Mouse (Mus musculus) right cerebral cortex, adult 2 months (tissue): ENCODE data around the gene Nupr1.

Experiments
- DNase-seq, 2 experiments: peaks; one replicate each; pipeline ENCODE4 v3.0.0; 2021 to 2022; ENCODE audit warnings: low spot score in 2 of 2

Gene Nupr1

GRCm38 (mm10) chr7:126630824-126631518 lies at the start of gene Nupr1:
TSS of gene Nupr1 (minus strand) at chr7:126630861.
- DNase-seq = no peak

GRCm38 (mm10) chr7:126679683-126680082 lies 49.0 kb upstream of the Nupr1 start:
- no peak for DNase-seq

DNA sequence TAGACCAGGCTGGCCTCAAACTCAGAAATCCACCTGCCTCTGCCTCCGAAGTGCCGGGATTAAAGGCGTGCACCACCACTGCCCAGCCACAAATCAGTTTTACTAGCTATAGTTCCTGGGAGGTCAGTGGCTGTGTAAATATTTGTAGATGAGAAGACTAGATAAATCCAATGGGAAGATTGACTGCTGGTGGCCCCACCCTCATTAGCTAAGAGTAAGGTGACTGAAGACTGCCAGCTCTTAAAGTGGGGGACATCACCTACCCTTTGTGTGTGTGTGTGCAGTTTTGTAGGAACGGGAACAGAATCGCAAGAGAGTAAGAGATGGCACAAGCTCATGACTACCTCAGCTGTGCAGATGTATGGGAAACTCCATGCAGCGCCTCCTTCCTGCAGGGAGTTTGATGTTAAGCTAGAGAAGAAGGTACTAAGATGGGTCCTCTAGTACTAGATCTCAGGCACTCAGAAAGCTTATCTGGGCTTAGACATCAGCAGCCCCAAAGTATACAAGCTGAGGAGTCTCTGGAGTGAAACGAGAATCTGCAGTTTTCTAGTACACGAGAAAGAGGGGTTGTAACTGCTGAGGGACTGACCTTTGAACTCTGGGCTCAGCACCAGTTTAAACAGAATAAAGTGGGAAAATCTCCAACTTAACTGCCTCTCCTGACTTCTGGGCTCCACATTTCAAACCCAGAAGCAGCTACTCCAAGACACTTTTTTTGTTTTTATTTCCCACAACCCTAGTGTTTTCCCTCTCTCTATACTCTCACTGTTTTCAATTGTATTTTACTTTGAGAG lies 48.1 kb upstream of the Nupr1 start:
- no peak for DNase-seq

DNA sequence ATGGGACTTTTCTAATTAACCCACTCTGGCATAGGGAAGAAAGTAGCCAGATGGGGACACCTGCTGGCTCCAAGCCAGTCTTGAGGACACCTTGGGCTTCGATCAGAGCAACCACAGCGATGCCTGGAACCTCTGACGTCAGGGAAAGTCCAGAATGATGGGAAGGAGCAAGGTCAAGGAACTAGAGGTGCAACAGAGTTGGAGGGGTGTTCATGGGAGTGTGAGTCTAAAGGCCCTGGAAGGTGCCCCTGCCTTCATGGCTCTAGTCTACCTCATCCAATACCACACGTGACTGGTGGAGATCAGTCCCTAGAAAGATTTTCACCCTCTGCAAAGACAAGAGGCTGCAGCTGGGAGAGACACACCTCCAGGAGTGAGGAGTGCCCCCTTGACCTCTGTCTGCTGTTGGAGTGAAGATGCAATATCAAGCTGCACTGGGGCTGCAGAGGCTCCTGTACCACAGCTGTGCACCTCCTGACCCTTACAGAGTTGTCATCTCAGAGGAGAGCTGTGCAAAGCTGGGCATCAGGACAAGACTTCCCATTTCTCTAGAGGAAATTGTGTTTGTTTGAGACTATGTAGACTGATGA lies 46.1 kb upstream of the Nupr1 start:
- DNase-seq = no peak

DNA sequence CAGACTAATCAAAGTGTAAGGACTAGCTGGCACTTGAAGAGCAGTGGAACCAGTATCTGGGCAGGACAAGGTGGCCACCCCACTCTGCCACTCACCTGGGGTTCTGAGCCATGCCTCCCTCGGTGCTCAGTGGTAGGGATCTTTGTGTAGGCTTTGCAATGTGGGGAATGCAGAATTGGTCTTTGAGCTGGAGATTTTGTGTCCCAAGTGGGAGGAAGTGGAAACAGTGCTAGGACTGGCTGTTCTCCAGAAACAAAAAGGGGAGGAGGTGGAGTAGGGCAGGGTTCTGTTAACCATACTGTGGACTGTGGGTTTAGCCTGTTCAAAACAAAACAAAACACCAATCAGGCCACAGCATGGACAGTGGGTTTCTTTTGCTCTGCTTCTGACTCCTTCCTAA lies 45.5 kb upstream of the Nupr1 start, which contains the start of gene Sult1a1:
Sult1a1 (minus strand) TSS at position 226 of the 400 bp plus-strand sequence.
- peak in 1 of 2 experiments; percentile 31 for DNase-seq

DNA sequence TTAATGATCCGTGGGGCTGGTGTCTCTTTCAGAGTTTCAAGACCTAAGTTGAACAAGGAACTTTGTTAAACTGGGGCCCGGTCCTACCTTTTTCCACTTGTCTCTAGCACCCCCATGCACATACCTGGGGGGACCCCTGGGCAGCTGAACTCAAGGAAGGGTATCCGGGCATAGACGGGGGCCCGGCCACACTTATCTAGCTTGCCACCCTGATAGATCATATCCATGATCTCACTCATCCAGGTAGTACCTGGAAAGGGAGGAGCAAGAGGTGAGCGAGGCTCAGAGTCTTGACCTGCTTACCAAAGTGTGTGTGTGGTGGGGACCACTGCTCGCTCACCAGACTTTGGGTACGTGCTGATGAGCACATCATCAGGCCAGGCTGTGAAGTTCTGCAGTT lies 44.4 kb upstream of the Nupr1 start:
- DNase-seq = no peak

DNA sequence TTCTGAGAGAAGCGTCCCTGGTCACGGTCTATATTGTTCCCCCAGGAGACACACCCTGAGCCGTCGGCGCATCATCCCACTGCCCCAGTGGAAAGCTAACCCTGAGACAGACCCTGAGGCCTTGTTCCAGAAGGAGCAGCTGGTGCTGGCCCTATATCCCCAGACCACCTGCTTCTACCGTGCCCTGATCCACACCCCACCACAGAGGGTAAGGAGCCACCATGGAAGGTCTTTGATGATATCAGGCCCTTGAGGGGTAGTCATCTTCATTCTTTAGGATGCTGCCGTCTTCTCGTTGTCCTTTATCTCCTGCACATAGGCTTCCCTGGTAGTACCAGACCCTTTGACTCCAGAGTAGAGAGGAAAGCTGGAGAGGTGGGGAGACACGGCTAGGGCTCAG lies 41.5 kb upstream of the Nupr1 start:
- no peak for DNase-seq

GRCm38 (mm10) chr7:126670152-126670551 lies 39.5 kb upstream of the Nupr1 start:
- DNase-seq = no peak

DNA sequence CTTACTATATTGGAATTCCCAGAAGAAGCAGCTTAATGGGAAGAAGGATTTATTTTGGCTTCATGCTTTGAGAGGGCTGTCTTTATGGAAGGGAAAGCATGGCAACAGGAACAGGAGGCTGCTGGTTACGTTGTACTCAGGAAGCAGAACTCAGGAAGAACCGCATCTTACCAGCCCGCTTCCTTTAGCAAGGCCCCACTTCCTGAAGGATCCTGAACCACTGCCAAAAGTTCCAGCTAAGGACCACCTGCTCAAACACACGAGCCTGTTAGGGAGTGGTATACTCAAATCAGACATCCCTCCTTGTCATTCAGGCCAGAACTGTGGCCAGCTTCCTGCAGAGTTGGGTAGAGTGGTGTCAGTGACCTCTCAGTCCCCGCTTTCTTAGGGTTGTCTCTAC lies 37.8 kb upstream of the Nupr1 start:
- DNase-seq = no peak

DNA sequence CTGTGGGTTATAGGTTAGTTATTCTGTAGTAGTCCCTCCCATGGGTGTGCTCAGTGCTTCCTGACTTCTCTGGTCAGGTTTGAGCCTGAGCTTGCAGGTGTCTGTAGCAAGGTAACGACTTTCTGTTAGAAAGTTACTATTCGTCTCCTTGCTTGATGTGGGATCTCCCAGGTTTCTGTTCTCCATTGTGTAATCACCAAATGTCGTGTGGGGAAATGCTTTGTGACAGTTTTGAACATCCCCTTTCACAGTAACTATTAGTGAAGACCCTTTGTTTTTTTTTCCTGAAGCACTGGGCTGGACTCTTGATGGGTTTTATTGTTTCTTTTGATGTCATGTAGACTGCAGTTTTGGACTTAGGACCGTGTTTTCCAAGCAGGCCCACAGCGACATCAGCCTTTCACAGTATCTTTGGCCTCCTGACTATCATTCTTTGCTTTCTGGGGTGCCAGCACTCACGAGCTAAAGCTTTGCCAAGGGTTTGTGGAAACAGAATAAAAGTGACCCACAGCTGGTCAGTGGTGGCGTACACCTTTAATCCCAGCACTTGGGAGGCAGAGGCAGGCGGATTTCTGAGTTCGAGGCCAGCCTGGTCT lies 36.9 kb upstream of the Nupr1 start:
- no peak for DNase-seq

- no peak for DNase-seq
Measured at GRCm38 (mm10) chr7:126665269-126665668, 34.6 kb upstream of the Nupr1 start.

GRCm38 (mm10) chr7:126663646-126664045 lies 33.0 kb upstream of the Nupr1 start:
- no peak for DNase-seq

DNA sequence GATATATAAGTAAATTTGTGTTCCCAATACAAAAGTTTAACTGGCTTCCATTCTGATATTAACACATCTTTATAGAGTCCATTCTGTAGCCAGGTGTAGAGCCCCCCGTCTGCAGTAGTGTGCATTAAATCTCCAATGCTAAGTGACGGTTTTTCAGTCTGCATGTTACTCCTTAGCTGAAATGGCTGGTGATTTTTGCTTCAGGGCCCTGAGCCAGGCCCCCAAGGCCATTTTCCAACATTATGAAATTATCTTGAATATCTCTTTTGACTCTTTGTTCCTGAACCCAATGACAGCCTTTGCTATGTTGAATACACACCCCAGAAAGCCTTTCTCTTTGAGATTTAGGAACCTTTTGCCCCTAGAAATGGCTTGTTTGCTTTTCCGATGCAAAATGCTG lies 29.1 kb upstream of the Nupr1 start:
- DNase-seq = no peak

GRCm38 (mm10) chr7:126657522-126657921 lies 26.9 kb upstream of the Nupr1 start:
- no peak for DNase-seq

DNA sequence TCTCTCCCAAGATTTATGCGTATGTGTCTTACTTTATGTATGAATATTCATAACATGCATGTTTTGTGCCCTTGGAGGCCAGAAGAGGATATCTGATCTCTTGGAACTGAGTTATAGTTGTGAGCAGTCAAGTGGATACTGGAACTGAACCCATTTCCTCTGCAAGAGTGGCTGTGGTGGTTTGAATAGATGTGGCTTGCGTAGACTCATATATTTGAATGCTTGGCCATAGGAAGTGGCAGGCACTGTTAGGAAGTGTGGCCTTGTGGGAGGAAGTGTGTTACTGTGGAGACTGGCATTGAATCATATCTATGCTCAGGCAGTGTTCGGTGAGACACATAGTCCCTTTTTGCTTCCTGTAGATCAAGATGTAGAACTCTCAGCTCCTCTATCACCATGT lies 25.0 kb upstream of the Nupr1 start:
- DNase-seq = no peak

DNA sequence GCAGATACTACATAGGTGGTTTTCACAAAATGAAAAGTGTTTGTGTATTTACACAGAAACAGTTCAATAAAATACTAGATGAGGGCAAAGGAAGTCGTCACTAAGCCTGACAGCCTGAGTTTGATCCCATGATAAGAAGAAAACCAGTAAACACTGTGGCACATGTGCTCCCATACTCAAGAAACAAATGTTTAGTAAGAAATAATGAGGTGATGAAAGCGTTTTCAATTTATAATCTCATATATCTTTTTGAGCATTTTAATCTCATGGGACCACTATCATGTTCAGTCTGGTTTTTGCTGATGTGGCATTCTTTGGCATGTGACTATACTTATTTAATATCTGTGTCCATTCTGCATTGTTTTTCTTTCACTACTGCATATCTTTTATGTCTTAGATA lies 23.3 kb upstream of the Nupr1 start:
- DNase-seq = no peak

DNA sequence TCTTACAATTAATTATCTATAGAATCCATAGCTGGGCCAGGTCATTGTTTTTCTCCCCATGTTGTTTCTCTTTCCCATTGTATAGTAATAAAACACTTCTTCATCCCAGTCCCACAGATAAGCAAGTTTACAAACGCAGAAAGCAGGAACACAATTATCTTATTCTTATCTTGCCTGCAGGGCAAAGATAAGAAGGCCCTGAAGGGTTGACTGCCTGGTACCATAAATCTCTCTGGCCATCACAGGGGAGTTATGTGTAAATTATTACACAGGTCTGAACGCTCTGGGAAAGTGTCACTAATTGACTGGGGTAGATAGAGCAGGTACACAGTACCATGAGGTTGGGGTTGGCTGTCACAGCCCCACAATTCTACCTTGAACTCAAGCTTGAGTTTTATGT lies 20.2 kb upstream of the Nupr1 start:
- no peak for DNase-seq

GRCm38 (mm10) chr7:126649231-126650051 lies 18.8 kb upstream of the Nupr1 start, which contains the start of gene Sgf29:
TSS of gene Sgf29 (plus strand) at chr7:126649309.
- peak; percentile 91 to 95 for DNase-seq

- no peak for DNase-seq
Measured at GRCm38 (mm10) chr7:126648486-126648885, 17.8 kb upstream of the Nupr1 start.

GRCm38 (mm10) chr7:126645708-126646107 lies 15.0 kb upstream of the Nupr1 start:
- no peak for DNase-seq

- DNase-seq = no peak
Measured at GRCm38 (mm10) chr7:126644914-126645313, 14.3 kb upstream of the Nupr1 start.
